Mouse (Mus musculus): ENCODE measurements around the gene Ndufc1.

GRCm38 (mm10) chr3:51361066-51361465, 47.7 kb downstream of the Ndufc1 start:
- TF ChIP-seq POLR2A (IDR thresholded peaks at IDR 0.05; ENCODE audit: low read depth, low read length), result no peak
- TF ChIP-seq CTCF (IDR thresholded peaks at IDR 0.05; ENCODE audit: extremely low read depth, insufficient read depth, insufficient read length, insufficient replicate concordance), result no peak
